Mouse (Mus musculus): ENCODE data around the gene Echdc2. TPM values are rescaled to one million over a fixed set of nuclear protein-coding genes. Genes with fewer than 3 reads are reported as not detected.
A peak's percentile ranks its signal among the peaks of the same experiment; 100 is the strongest.
"Not testable (repeated sequence)": the region's sequence is repeated elsewhere in the genome, so short reads cannot be mapped to it uniquely, and the experiment has no call there.

The Echdc2 gene
- total RNA-seq (2021) = 10 to 100 TPM; 29.1 to 33.8 TPM
- long read RNA-seq, experiment 1, transcript Echdc2-201 (10 exons, 1,307 nt) = major isoform, 58 of 83 reads
- long read RNA-seq, experiment 1, transcript Echdc2-209 (10 exons, 1,319 nt) = minor isoform, 14 of 83 reads
- long read RNA-seq, experiment 1, partial matches to known transcripts = 1 of 83 reads
- long read RNA-seq, experiment 1, other reads (novel, unspliced or antisense) = 8 of 83 reads
- long read RNA-seq, experiment 2, transcript Echdc2-209 (10 exons, 1,319 nt) = minor isoform, 6 of 27 reads
- long read RNA-seq, experiment 2, transcript Echdc2-201 (10 exons, 1,307 nt) = major isoform, 16 of 27 reads
- long read RNA-seq, experiment 2, partial matches to known transcripts = 1 of 27 reads
- long read RNA-seq, experiment 2, other reads (novel, unspliced or antisense) = 4 of 27 reads

GRCm38 (mm10) chr4:108165152-108165895 lies at the start of gene Echdc2:
Echdc2 (plus strand) TSS chr4:108165437.
- DNase-seq = peak; percentile 74

DNA sequence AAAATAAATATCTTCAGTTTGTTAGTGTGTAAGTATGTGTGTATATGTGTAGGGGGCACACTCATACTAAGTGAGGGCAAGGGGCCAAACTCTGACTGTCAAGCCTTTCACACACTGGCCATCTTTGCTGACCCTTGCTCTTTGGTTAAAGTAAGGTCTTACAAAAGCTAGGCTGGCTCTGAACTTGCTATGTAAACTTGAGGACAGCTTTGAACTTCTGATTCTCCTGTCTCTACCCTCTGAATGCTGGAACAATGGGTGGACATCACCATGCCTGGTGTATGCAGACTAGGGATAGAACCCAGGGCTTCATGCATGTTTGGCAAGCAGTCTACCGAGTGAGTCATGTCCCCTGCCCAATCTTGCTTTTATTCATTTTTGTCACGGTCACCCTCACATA lies 48.8 kb upstream of the Echdc2 start:
- no peak for DNase-seq

GRCm38 (mm10) chr4:108117488-108117887 lies 47.7 kb upstream of the Echdc2 start:
- no peak for DNase-seq

GRCm38 (mm10) chr4:108117924-108118876 lies 47.0 kb upstream of the Echdc2 start:
- peak; percentile 98 for DNase-seq

DNA sequence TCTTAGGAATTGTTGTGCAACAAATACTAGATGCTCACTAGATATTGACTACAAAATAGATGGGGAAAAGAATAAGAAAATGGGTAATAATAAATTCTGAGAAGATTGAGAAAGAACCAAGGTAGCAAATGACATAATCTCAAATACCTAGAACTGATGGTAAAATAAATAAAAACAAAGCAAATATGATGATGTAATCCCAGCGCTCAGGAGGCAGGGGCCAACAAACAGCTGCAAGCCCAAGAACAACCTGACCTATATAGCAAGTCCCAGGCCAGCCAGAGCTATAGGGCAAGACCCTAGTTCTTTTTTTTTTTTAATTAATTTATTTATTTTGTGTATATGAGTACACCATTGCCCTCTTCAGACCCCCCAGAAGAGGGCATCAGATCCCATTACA lies 41.1 kb upstream of the Echdc2 start:
- DNase-seq = no peak

DNA sequence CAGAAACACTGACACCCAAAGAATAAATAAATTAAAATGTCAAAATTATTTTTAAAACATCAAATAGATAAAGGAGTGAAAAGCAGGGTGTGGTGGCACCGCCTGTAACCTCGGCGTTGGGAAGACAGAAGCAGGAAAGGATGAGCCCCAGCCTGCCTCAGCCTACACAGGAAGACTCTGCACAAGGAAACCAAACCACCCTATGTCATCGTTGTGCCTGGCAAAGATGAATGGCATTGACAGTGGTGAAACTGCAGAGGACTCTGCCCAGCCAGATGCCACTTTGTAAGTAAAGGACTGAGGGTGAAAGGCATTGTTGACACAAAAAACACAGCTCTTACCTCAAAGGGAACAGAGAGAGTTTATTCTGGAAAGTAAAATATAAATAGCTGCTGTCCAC lies 39.0 kb upstream of the Echdc2 start:
- DNase-seq = no peak

DNA sequence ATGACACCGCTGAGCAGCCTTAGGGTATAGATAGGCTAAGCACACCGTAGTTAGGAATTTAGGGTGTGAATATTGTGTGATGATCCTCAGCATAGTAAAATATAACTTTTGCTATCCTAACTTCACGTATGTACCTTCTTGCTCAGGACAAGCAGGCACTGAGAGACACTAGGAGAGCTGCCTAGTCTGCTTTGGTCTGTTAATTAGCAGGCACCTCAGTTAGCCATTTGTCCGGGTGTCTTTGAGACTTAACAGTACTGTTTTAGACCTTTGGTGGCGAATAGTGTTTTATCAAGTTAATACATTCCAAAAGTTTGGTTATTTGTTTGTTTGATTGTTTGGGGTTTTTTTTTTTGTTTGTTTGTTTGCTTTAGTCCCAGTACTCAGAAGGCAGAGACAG lies 37.7 kb upstream of the Echdc2 start:
- DNase-seq = no peak

DNA sequence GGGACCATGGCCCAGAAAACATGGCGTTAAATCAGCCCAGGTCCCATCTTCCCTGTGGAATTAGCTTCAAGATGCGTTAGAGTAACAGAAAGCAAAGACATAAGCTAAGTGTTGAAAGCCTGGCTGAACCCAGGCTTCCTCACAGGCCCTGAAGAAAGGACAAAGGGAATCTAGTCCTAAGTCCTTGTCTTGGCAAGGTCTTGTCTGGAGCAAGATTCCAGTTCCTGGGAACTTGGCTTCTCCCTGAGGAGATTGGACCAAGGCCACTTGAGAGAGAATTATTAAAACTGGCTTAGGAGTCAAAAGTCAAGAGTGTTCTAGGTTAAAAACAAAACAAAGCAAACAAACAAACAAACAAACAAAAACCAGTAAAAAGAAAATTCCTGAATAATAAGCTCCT lies 36.9 kb upstream of the Echdc2 start:
- DNase-seq = no peak

DNA sequence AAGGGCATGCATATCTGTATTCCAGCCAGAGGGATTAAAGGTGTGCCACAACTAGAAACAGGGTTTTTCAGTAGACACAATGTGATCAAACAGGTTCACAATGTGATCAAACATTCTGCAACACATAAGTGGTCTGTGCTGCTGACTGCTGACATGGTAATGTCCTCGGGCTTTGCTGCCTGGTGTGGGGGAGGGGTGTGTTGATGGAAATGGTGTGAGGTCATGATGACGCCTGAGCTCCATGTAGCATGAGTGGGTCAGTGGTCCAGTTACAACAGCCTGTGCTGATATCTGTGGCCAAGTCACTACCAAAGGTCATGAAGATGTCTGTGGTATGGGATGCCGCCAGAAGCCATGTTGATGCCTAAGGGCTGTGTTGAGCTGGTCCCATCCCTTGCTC lies 34.8 kb upstream of the Echdc2 start:
- DNase-seq = no peak

- DNase-seq = peak; percentile 26
Measured at GRCm38 (mm10) chr4:108136938-108137337, 28.3 kb upstream of the Echdc2 start.

GRCm38 (mm10) chr4:108143178-108143577 lies 22.1 kb upstream of the Echdc2 start:
- not testable (repeated sequence) for DNase-seq

- no peak for DNase-seq
Measured at GRCm38 (mm10) chr4:108143778-108144177, 21.5 kb upstream of the Echdc2 start.

DNA sequence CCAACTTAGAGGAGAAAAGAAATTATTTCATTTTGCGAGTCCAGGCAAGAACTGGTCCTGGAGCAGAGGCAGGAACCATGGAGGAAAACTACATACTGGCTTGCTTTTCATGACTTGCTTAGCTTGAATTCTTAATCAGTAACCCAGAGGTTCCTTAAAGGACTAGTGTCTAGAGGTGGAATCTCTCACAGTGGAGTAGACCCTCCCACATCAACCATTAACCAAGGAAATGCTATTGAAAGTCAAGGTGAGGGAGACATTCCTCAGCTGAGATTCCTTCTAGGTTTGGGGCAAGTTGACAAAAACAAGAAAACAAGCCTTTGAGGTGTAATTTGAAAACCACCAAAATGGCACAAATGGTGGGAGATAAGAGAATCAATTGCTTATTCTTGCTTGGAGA lies 20.4 kb upstream of the Echdc2 start, which contains the start of gene Scp2:
Gene Scp2 (minus strand): TSS at position 119 of the 400 bp plus-strand sequence.
- no peak for DNase-seq

- DNase-seq = not testable (repeated sequence)
Measured at GRCm38 (mm10) chr4:108145554-108145953, 19.7 kb upstream of the Echdc2 start.

DNA sequence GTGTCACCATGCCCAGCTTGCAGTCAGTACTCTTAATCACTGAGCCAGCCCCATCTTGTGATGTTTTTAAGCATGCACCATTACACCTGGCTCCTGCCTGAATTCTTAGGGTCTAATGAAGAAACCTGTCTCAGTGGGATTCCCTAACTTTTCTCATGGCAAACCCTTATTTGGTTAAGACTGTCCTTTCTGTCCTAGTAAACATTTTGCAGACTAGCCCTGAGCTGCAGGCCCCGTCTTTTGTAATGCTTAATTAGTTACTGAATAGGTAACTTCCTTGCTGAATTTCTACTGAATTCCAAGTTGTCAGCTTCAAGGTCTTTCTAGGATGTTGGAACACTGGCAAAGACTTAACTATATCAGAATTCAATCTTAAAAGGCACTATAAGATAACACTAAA lies 10.1 kb upstream of the Echdc2 start:
- DNase-seq = not testable (repeated sequence)

GRCm38 (mm10) chr4:108161936-108162335 lies 3.3 kb upstream of the Echdc2 start:
- no peak for DNase-seq

GRCm38 (mm10) chr4:108163291-108163690 lies 1.9 kb upstream of the Echdc2 start:
- DNase-seq = no peak

DNA sequence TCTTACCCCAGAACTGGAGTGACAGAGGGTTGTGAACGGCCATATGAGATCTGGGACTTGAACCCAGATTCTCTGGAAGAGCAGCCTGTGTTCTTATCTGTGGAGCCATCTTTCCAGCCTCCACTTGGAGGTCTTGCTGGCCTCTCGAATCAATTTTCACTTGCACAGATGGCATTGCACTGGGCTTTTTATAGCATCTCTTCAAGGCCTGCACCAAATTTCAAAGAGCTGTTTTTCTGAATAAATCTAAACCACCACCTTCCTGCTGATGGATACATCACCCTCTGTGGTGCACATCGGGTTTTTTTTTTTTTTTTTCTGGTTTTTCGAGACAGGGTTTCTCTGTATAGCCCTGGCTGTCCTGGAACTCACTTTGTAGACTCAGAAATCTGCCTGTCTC lies 1.6 kb downstream of the Echdc2 start:
- DNase-seq = no peak

DNA sequence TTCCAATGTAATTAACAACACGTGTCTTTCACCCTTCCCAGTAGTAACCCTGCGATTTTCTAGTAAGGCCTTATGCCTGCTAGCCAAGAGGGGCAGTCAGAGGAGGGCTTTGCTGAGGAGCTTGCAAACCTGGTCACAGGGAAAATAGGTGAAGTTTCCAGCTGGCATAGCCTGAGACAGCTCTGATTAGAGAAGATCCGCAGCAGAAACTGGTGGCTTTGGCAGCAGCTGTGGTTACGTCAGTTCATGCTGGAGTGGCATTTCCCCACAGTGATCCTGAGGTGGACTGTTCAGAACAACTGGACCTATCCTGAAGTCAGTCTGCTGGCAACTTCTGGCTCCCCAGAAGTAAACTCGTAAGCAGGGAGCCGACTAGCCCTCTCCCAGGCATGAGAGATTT lies 2.8 kb downstream of the Echdc2 start:
- no peak for DNase-seq

- no peak for DNase-seq
Measured at GRCm38 (mm10) chr4:108182278-108182677, 17.0 kb downstream of the Echdc2 start.

DNA sequence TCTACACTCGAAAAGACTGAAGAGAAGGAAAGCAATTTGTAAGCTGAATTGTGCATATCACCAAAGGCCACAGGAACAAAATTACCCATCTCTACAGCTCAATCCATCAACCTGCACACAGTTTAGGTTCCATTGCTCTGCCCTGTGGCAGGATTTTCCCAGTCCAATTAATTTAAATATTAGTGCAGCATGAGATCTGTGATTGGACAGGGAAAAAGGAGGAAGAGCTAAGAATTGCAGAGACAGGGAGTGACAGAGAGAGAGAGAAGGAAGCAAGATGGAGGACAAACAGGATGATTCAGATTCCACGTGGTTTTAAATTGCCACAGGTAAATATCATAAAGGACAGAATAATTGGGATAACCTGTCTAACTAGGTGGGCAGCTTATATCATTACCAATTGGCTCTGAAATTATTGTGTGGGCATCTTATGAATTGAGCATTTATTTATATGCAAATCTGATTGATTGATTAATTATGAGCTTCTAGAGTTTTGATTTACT lies 27.6 kb downstream of the Echdc2 start:
- no peak for DNase-seq

GRCm38 (mm10) chr4:108196277-108196855 lies 31.1 kb downstream of the Echdc2 start:
- peak; percentile 58 for DNase-seq
